Mouse (Mus musculus) kidney, adult 2 months (tissue): ENCODE measurements around the gene Olfr159.

ENCODE experiments used
- CTCF ChIP-seq: fragments of 200-500 bp; conservative IDR thresholded peaks from 2 replicates; pipeline ENCODE4 v1.5.1; 2011; ENCODE audit warnings: low read depth, mild to moderate bottlenecking, control low read depth, low read length, moderate library complexity, mixed read lengths; ENCODE audit not compliant: insufficient read depth, insufficient read length
- POLR2A ChIP-seq: fragments of 200-500 bp; IDR thresholded peaks from one replicate; pipeline ENCODE4 v1.6.1; 2011; ENCODE audit warnings: low read depth, low read length, control low read depth

GRCm38 (mm10) chr4:43745187-43745586, 25.6 kb downstream of the Olfr159 start:
- TF ChIP-seq CTCF (peak; percentile 21; the same call in 1 of the 2 replicates), POLR2A (no peak)
